Mouse (Mus musculus) testis, adult 2 months (tissue): Measurements from ENCODE around the gene Rfx4.

ENCODE experiments used
- CTCF ChIP-seq: fragments of 200-500 bp; IDR thresholded peaks from 2 replicates; pipeline ENCODE4 v1.5.1; 2012; ENCODE audit warnings: low read depth, mild to moderate bottlenecking, inconsistent platforms, low read length, moderate library complexity; ENCODE audit not compliant: control insufficient read depth, insufficient read depth, insufficient replicate concordance
- POLR2A ChIP-seq: fragments of 200-500 bp; IDR thresholded peaks from 2 replicates; pipeline ENCODE4 v1.6.1; 2012; ENCODE audit warnings: low read depth, mild to moderate bottlenecking, inconsistent platforms, low read length, moderate library complexity; ENCODE audit not compliant: control insufficient read depth

DNA sequence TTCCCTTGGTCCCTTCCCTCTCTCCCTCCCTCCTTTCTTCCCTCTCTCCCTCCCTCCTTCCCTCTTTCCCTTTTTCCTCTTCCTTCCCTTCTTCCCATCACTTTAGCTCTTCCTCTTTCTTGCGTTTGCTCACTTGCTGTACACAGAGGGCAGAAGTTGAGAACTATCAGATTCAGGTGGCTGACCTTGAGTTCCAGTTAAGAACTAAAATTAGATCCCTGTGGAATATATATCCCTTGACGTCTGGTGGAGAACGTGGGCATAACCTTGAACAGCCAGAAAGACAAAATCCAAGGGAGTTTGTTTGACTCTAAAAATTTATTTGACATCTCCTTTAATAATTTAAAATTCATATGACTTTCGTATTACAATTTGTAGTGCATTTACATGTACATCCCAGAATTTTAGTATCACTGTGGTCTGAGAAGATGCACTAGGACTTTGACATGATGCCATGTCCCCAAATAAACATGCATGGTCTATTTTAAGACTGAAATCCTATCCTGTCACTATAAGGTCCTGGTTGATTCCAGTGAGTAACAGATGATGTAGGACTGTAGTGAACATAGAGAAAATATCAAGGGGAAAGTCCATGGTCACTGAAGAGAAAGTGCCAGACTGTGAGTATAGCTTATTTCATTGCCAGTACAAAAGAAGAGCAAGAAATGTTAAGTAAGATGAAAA lies 181.1 kb downstream of the Rfx4 start:
- no peak for TF ChIP-seq POLR2A
- TF ChIP-seq CTCF = no peak
